Mouse (Mus musculus): ENCODE data around the gene Chd2. TPM values are rescaled to one million over a fixed set of nuclear protein-coding genes. Genes with fewer than 3 reads are reported as not detected.
A peak's percentile ranks its signal among the peaks of the same experiment; 100 is the strongest.

Gene Chd2
- total RNA-seq, 1 experiment from 2014 or later, result 241 TPM

DNA sequence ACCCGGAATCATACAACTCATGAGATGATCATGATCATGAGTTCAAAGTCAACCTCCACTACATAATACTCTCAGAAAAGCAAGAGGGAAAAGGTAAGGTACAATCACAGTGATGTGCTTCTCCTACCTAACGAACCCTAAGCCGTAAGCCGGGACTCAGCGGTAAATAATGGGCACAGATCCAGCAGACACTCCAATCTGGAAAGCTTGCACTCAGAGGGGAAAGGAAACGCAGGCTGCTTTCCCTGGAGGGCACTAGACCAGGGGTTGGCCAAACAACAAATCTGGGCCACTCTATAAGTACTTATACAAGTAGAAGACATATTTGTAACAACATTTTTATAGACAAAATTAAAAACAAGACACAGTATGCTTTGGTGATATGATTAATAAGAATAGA, 36.4 kb downstream of the Chd2 start:
- ATAC-seq (replicated peaks; ENCODE audit: insufficient number of reproducible peaks, low FRiP score, low TSS enrichment, poor library complexity, severe bottlenecking), result no peak

DNA sequence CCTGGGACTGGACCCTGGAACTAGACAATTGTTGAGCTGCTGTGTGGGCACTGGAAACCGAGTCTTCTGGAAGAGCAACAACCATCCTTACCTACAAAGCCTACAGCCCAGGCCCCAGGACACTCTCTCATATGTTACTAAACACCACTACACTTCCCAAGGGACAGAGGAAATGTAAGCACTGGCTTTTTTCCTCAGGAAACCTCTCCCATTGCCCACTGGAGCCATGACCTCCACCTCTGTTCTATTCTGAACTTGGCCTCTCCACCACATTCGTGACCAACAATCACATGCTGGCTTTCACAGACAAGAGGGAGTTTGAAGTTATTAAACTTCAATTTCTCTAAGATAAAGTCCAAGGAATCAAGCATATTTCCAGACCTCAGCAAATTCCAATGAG, 43.4 kb downstream of the Chd2 start:
- no peak for ATAC-seq (replicated peaks; ENCODE audit: insufficient number of reproducible peaks, low FRiP score, low TSS enrichment, poor library complexity, severe bottlenecking)

DNA sequence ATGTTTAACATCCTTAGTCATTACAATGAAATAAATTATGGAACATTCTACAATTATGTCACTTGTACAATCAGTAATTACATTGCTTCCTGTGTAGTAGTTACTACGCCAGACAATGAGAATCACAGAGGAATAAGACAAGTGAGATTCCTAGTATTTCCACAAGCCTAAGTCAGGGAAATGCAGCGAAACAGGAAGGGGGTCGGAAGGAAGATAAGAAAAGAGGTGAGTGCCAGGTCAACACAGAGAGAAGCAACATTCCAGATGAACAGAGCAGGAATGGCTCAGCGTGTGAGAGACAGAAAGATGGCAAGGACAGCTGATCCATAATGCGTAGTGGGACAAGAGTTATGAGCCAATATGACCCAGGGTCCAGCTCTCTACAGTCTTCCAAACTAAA, 52.4 kb downstream of the Chd2 start:
- ATAC-seq (replicated peaks; ENCODE audit: insufficient number of reproducible peaks, low FRiP score, low TSS enrichment, poor library complexity, severe bottlenecking), result no peak

DNA sequence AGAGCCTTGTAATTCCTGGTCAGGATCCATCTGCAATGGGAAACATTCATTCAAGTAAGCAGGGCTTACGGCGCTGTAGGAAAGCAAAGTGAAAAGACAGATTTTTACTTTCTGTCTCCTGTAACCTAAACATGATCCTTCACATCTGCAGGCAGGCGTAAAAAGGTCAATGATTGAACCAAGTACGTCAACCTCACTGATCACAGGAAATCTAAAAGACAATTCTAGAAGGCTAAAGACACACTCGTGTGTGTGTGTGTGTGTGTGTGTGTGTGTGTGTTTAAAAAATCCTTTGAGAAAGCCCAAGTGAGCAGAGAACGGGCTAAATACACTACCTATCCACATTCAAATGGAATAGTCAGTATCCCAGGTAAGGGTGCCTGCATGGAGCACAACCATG, 60.5 kb downstream of the Chd2 start:
- no peak for ATAC-seq (replicated peaks; ENCODE audit: insufficient number of reproducible peaks, low FRiP score, low TSS enrichment, poor library complexity, severe bottlenecking)

DNA sequence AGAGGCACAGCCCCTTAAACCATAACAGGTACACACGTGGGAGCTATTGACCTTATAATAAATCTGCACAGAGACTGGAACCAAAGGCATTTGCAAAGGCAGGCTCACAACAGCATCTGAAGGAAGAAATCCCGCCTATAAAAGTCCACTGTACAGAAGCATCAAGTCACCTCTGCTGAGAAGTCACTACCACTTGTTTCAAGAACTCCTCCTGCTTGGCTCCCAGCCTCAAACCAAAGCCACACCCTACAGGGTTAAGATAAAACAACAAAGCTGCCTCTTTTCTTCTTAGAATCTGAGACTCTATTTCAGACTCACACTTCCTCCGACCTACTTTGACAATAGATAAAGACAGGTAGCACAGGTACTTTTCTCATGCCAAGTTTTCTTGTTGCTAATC, 62.1 kb downstream of the Chd2 start:
- no peak for ATAC-seq (replicated peaks; ENCODE audit: insufficient number of reproducible peaks, low FRiP score, low TSS enrichment, poor library complexity, severe bottlenecking)

DNA sequence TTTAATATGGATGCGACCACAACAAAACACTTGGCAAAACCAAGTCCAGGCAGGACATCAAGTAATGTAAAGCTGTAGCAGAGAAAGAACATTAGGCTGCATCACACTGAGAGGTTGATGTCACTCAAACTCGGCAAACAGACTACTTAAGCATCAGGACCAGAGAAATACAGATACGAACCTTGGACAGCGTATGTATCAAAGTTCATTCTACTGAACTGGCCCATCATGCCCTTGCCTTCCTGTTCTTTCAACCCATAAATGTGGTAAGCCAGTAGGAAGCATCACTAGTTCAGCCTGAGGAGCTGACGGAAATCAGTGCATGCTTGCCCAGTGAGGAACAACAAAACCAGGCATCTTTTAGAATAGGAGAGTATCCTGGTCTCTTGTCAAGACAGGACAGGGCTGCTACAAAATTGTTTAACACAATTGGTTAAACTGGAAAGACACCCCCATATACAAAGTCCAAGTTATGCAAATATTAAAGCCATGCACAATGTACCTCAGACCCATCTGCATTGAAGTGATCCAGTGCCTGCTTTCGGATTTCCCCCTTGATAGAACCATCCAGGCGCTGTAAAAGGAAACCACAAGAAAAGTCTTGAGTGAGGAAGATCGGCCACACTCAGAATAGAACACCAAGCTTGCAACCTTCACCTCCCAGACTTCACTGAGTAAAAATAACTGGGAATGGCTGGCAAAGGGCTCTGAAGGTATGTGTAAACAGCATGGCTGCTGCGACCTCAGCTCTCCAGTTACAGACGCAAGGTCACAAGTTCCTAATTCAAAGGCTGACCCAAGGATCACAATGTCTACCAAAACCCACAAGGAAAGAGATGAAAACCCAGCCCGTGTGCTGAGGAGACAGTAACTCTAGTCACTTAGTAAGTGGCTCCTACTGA, 63.2 kb downstream of the Chd2 start:
- no peak for ATAC-seq (replicated peaks; ENCODE audit: insufficient number of reproducible peaks, low FRiP score, low TSS enrichment, poor library complexity, severe bottlenecking)

DNA sequence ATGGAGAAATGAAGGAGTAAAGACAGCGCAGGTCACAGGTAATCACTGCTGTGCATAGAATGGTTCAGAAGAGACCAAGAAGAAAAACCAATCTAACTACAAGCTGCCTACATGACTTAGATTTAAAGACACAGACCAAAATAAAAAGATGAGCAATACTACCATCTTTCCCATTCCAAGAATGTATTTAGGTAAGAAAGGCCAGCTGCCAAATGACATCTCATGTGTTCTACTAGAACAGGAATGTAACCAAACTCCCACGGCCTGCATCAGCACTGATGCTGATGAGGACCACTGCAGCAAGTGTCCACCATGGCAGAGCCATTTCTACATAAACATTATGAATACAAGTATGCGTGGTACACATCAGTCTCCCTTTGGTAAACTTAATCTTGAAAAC, 73.9 kb downstream of the Chd2 start:
- ATAC-seq (replicated peaks; ENCODE audit: insufficient number of reproducible peaks, low FRiP score, low TSS enrichment, poor library complexity, severe bottlenecking), result no peak

DNA sequence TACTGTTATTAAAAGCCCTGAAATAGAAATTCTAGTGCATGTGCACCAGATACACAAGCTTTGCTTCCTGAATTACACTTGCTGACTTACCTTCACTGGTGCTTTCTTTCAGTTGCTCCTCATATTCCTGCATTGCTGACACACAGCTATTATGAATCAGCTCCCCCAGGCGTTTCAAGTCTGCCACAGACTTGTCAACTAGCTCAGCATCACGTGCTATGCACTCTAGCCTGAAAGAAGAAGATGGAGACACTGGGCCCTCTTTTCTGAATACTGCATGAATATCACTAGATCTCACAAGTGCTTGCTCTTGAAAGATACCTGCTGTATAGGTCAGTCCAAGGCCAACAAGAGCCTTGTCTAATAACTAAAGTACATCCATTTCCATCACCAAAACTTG, 78.1 kb downstream of the Chd2 start:
- ATAC-seq (replicated peaks; ENCODE audit: insufficient number of reproducible peaks, low FRiP score, low TSS enrichment, poor library complexity, severe bottlenecking), result no peak

DNA sequence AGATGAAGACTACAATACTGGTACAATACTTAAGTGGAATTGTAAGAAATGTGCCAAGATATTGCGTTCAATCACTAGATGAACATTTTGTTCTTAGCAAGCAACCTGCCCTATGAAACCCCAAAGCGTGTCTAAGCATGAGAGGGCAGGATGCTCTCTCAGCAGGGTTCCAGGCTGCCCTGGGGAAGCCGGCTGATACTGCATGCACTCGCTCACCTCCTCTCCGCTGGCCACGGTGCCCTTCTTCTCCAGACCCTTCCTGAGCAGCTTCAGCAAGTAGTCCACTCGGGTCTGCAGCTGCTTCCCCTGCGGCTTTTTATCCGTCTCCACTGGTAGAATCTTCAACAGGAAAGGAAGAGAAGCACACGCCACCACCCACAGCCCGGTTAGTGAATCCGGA, 87.5 kb downstream of the Chd2 start:
- no peak for ATAC-seq (replicated peaks; ENCODE audit: insufficient number of reproducible peaks, low FRiP score, low TSS enrichment, poor library complexity, severe bottlenecking)

DNA sequence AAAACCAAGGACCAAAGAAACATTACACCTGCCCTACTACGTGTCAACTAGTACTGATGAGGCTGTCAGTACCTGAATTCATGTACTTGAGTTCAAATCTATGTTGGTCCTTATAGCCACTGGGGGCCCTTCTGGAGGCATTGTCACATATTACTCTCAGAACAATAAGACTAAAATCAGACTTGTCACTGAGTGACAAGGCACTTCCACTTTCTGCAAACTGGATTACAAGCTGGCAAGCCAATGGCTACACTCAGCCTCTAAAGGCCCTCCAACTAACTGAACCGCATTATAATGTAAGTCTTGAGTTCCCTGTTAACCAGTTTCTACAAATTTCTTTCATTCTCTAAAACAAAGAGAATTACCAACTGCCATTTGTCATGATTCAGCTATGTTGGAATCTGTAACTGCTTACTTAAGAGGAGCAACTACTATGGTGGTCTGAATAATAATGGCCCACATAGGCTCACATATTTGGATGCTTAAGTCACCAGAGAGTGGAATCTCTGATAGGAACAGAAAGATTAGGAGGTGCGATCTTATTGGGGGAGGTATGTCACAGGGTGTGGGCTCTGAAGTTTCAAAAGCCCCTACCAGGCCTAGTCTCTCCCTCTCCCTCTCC, 89.3 kb downstream of the Chd2 start:
- 0 out of 2 replicates have a peak, but pooled peaks have one; percentile 27 for ATAC-seq (replicated peaks; ENCODE audit: insufficient number of reproducible peaks, low FRiP score, low TSS enrichment, poor library complexity, severe bottlenecking)

DNA sequence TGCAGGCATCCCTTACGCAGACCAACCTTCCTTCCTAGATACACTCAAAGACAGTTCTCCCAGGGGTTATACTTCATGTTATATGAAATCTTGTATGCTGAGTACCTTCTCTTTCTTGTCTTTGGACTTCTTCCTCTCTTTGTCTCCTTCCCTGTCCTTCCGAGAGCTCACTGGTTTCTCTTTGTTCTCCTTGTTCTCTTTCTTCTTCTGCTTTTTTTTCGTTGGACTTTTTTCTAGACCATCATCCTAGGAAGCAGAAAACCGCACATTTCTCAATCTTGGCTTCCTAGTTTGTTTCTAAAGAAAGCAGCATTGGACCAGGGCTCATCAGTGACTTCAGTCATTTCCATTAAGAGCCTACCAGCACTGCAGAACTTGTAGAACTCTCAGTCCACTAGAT, 90.0 kb downstream of the Chd2 start:
- no peak for ATAC-seq (replicated peaks; ENCODE audit: insufficient number of reproducible peaks, low FRiP score, low TSS enrichment, poor library complexity, severe bottlenecking)

DNA sequence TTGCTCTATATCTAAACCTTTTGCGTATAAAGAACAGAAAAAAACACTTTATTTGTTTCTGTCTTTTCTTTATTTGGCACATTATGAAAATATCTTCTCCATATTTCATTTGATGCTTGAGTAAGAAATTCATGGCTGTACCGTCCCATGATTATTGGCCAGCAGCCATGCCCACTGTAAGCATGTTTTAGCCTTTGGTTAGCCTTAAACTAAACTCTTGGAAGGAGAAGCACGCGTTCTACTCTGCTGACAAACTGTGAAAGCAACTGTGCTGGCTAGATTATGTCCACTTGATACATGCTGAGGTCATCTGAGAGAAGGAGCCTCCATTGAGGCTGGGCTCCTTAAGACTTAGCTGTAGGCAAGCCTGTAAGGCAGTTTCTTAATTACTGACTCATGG, 99.4 kb downstream of the Chd2 start:
- ATAC-seq (replicated peaks; ENCODE audit: insufficient number of reproducible peaks, low FRiP score, low TSS enrichment, poor library complexity, severe bottlenecking), result no peak

DNA sequence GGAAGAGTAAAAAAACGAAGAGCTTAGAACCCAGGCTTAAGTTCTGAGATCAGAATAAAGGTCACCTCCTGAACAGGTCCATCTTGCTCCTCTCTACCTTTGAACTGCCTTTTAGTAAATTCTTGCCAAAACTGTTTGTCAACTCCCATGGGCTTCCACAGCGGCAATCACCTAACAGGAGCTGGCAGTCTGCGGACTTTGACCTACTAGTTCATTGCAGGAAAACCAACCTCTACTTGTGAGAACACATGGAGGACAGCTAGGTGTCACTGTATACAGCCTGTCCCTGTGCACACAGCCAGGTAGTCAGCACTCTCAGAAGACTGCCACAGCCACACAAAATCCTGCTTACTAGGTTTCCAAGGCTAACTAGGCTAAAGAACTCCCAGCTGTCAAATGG, 99.8 kb downstream of the Chd2 start:
- ATAC-seq (replicated peaks; ENCODE audit: insufficient number of reproducible peaks, low FRiP score, low TSS enrichment, poor library complexity, severe bottlenecking), result no peak

DNA sequence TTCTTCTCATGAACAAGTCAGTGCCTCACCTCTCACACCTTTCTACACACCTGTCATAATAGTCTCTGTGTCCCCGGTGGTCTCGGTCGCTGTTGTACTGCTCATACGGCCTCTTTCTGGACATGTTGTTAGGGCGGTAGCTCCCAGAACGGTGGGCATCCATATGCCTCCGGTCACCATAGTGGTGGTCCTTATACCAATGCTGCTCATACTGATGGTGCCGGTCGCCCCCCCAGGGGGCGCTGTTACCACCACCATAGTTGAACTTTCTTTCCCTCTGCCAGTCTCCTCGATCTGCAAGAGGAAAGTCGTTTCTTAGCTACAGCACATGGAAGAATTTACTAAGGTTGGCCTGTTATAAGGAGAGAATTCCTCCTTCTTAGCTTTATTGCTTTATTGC, 105.9 kb downstream of the Chd2 start:
- ATAC-seq (replicated peaks; ENCODE audit: insufficient number of reproducible peaks, low FRiP score, low TSS enrichment, poor library complexity, severe bottlenecking), result no peak

DNA sequence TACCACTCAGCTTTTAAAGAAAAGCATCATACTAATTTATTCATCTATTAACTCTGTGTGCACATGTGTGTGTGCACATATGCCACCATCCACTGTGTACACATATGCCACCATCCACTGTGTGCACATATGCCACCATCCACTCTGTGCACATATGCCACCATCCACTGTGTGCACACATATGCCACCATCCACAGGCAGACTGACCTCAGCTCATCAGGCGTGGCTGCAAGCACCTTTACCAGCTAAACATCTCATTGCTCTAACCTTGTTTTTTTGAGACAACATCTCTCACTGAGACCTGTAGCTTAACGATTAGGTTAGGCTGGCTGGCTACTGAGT, 107.3 kb downstream of the Chd2 start:
- 0 out of 2 replicates have a peak, but pooled peaks have one; percentile 24 for ATAC-seq (replicated peaks; ENCODE audit: insufficient number of reproducible peaks, low FRiP score, low TSS enrichment, poor library complexity, severe bottlenecking)

DNA sequence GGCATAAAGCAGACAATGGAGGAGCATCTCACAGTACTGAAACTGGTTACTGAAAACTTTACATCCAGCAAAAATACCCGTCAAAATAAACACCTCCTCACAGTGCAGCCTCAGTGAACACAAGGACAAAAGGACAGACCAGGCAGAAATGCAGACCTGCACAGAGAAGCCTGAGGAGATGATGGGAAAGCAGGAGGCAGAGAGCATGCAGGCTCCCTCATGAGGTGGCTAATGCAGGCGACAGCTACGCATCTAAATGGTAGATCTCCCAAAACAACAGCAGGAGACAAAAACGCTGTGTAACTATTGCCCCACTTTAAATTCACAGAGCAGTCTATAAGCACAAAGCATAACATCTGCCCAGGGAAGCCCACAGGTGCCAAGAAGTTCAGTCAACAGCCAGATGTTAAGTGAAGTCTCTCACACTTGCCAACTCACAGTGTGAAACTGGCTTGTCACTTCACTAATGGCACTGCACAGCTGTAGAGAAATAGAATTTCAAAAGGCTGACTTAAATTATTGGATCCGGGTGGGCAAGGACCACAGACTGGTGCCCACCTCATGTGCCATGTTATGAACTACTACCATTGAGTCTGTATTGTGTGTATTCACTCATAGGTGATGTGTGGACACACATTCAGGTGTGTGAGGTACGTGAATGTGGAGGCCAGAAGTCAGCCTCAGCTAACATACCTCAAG, 107.8 kb downstream of the Chd2 start:
- ATAC-seq (replicated peaks; ENCODE audit: insufficient number of reproducible peaks, low FRiP score, low TSS enrichment, poor library complexity, severe bottlenecking), result no peak

DNA sequence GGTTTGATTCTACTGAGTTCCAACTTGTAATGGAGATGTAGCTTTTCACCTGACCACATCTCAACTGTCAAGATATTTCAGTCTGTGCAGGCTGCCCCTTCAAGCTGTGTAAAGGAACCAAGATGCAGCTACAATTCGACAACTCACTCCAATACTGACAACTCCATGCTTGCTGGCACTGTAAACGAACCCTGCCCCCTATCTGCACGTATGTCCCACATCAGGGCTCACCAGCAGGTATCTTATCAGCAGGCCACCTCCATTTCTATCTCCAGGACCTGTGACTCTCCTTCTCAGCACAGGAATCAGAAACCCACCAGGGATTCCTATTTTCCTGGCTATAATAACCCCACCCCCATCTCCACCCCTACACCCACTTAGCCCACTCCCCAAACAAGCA, 113.1 kb downstream of the Chd2 start:
- ATAC-seq (replicated peaks; ENCODE audit: insufficient number of reproducible peaks, low FRiP score, low TSS enrichment, poor library complexity, severe bottlenecking), result no peak

DNA sequence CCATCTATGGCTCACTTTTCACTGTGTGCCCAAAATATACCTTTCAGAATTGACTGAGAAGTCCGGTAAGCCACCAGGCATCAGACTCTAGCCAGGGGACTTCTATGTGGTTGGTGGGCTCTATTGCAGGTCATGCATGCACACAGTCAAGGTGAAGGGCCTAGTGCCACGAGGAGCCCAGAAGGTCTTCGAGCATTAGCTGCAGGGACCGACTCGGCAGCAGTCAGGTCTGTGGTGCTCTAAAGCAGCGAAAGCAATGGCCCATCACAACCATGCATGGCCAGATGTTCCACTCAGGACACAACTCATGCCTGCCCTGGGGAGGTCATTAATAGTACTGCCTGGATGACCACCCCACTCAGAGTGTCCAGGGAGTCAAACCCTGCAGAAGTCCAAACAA, 113.8 kb downstream of the Chd2 start:
- ATAC-seq (replicated peaks; ENCODE audit: insufficient number of reproducible peaks, low FRiP score, low TSS enrichment, poor library complexity, severe bottlenecking), result no peak

DNA sequence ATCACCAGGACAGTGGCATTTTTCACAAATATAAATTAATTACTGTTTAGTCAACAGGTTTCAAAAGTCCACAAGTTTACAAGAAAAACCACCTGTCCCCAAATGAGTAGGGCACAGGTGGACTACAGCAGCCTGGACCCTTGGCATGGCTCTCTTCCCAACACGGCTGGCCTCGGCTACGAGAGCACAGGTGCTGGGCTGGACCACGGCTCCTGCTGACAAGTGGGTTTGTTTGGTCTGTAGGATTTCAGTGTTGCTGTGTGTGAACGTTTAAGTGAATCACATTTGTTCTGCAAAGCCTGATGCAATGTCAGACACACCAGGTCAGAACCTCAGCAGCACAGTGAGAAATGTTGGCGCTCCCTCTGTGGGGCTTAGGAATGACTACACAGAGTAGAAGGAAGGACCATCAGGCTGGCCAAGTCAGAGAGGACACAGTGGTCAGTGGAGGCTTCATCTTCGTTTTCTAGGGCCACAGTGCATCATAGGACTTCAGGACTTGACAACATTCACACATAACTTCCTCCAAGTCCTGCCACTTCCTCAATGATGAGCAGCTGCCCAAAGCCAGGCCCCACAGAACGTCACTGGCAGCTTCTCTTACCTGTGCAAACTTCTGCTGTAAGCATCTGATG, 114.8 kb downstream of the Chd2 start:
- no peak for ATAC-seq (replicated peaks; ENCODE audit: insufficient number of reproducible peaks, low FRiP score, low TSS enrichment, poor library complexity, severe bottlenecking)
